Mouse (Mus musculus) CH12.LX (cell line): ENCODE measurements at regions not wholly inside any gene's neighbourhood (a gene's known extent, or its start where the extent isn't known, plus 50 kb on each side); places are given as distances from the start of the nearest gene placed in this dataset.

Source experiments
- EP300 ChIP-seq: IDR thresholded peaks from 2 replicates; pipeline ENCODE4 v1.6.1; 2011; ENCODE audit warnings: low read length, improper control_type of control experiment
- POLR2A ChIP-seq: IDR thresholded peaks from 2 replicates; pipeline ENCODE4 v1.6.1; 2011; ENCODE audit warnings: low read depth, mild to moderate bottlenecking, improper control_type of control experiment, low read length

DNA sequence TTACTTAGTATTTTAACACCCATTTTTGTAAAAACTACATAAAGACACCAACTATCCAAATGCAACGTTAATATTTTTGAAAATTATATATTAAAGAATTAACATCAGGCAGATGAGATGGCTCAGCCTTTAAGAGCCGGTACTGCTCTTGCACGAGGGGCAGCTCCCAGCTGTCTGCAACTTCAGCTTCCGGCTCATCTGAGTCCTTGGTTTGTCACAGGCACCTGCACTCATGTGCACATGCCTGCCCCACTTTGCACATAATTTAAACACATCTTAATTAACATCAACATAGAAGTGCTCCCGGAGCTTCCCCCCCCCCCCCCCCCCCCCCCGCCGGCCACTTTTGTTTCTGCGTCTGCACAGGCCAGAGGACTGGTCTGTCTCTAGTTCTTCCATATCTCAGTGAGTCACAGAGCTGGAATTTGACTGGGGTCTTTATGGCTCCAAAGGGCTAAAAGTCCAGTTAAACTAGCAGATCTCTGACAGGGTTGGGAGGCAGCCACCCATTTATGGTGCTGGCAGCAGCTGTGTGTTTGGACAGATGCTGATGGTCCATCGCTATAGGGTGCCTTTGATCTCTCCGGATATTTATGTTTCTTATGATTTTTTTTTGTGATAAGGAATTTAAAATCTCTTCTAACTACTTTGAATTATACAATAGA lies 61.9 kb upstream of the Wdr26 start:
- TF ChIP-seq EP300: no peak
- no peak for TF ChIP-seq POLR2A
